Mouse (Mus musculus) lung, postnatal 0 days (tissue): ENCODE data around the gene Hoxb3. TPM values are rescaled to one million over a fixed set of nuclear protein-coding genes. Genes with fewer than 3 reads are reported as not detected.

ENCODE experiments used
- ATAC-seq: fragments of 200-750 bp; cut with Nextera tagmentation; 2 replicates; pipeline ENCODE4 v1.8.0; 2017; ENCODE audit warnings: moderate library complexity
- DNase-seq: peaks from one replicate; pipeline ENCODE4 v3.0.0-alpha.2; 2016; ENCODE audit warnings: low spot score
- H3K27ac ChIP-seq: fragments of 300-500 bp; sonication (generic); 2 replicates; pipeline ENCODE4 v1.5.1; 2014; ENCODE audit warnings: antibody characterized with exemption, mild to moderate bottlenecking, low read length, mixed read lengths
- H3K27me3 ChIP-seq: fragments of 300-500 bp; sonication (generic); replicated peaks from 2 replicates; pipeline ENCODE4 v1.6.1; 2014; ENCODE audit warnings: low read length, mixed read lengths; ENCODE audit not compliant: insufficient read depth
- H3K36me3 ChIP-seq: fragments of 300-500 bp; sonication (generic); 2 replicates; pipeline ENCODE4 v1.6.1; 2014; ENCODE audit warnings: low read length, mixed read lengths; ENCODE audit not compliant: insufficient read depth
- H3K4me1 ChIP-seq: fragments of 300-500 bp; sonication (generic); 2 replicates; pipeline ENCODE4 v1.6.1; 2014; ENCODE audit warnings: antibody characterized with exemption, low read depth, low read length, mixed read lengths; ENCODE audit not compliant: insufficient read depth
- H3K4me2 ChIP-seq: fragments of 300-500 bp; sonication (generic); replicated peaks from 2 replicates; pipeline ENCODE4 v1.6.1; 2014; ENCODE audit warnings: low read depth, mild to moderate bottlenecking, low read length, moderate library complexity, mixed read lengths
- H3K4me3 ChIP-seq: fragments of 300-500 bp; sonication (generic); 2 replicates; pipeline ENCODE4 v1.5.1; 2014; ENCODE audit warnings: low read depth, low read length
- H3K9ac ChIP-seq: fragments of 300-500 bp; sonication (generic); replicated peaks from 2 replicates; pipeline ENCODE4 v1.6.1; 2014; ENCODE audit warnings: low read depth, mild to moderate bottlenecking
- H3K9me3 ChIP-seq: fragments of 300-500 bp; sonication (generic); 2 replicates; pipeline ENCODE4 v1.6.1; 2016; ENCODE audit warnings: low read length, mixed read lengths
- CTCF ChIP-seq: IDR thresholded peaks from 2 replicates; pipeline ENCODE4 v1.5.1; 2016; ENCODE audit warnings: antibody characterized with exemption, mild to moderate bottlenecking
- EP300 ChIP-seq: IDR thresholded peaks from 2 replicates; pipeline ENCODE4 v1.6.1; 2016; ENCODE audit warnings: antibody characterized with exemption, mild to moderate bottlenecking, control low read depth
- WGBS: fragments of 180-500 bp; shearing (Covaris S2); extraction: QIAGEN DNeasy Blood & Tissue Kit; methylation state at CpG from one replicate; pipeline ENCODE4 v1.1.7; 2014; 5-methylcytosine and 5-hydroxymethylcytosine counted together
- polyA plus RNA-seq: library from polyadenylated mRNA; unstranded; fragments of >200 nt; fragmentation: Nextera tagmentation; extraction: Ambion mirVana; gene quantifications from 2 replicates; pipeline ENCODE4 v1.2.1, GENCODE M21; 2015

The Hoxb3 gene
- polyA plus RNA-seq, 1 experiment from 2014 or later = 1.5 TPM

DNA sequence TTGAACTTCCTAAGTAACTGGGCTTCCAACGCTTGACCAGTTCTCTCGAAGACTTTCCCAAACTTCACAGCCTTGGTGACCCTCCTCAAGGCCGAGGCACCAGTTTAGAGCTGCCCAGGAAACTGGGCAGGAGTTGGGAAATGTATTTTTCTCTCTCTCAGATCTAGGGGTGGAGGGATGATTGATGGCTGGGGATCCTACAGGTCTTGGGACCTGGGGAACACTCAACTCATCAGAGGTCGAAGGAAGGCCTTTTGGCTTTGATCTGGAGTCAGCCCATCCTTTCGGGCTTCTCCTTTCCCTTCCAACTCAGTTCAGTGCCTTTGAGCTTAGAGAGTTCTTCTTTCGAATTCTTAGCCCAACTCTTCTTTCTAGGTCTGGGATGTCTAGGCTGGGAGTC, 44.0 kb downstream of the Hoxb3 start:
- Histone ChIP-seq H3K36me3 (no peaks in the 10 kb centered on the region), H3K4me3 (no peak overlapping the region), H3K27me3 (peaks cover 22% of the 10 kb centered on the region; the same call in 1 of the 2 replicates), H3K9me3 (no peaks in the 10 kb centered on the region), H3K27ac (no peak overlapping the region), H3K9ac (no peak overlapping the region), H3K4me2 (no peak overlapping the region), H3K4me1 (peaks cover 7% of the 10 kb centered on the region; the same call in 1 of the 2 replicates)
- no peak for ATAC-seq
- no peak for DNase-seq
- 58% methylated on average over 6 of the region's 6 CpGs for WGBS
- no peak for TF ChIP-seq CTCF
- no peak for TF ChIP-seq EP300

DNA sequence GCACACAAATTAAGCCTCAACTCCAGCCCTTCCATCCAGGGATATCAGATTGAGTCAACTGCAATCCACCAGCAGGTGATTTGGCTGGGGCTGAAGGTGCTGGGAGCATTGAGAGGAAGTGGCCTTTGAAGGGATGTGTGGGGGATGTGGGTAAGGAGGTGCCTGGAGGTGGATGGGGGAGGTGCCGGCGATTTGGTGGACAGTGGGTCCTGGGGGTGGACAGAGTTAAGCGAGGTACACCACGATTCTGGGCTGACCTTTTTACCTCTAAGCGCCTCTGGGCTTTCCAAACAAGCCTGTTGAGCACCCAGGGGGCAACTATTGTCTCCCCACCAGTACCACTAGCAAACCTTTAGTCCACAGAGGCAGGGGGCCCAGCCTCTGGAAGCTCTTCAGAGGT, 45.6 kb downstream of the Hoxb3 start:
- H3K27ac ChIP-seq = no peak overlapping the region
- H3K9me3 ChIP-seq = no peaks in the 10 kb centered on the region
- H3K4me2 ChIP-seq = no peak overlapping the region
- DNase-seq (no peak), ATAC-seq (no peak)
- no peaks in the 10 kb centered on the region for H3K36me3 ChIP-seq
- H3K27me3 ChIP-seq = peaks cover 23% of the 10 kb centered on the region; the same call in 1 of the 2 replicates
- no peak overlapping the region for H3K9ac ChIP-seq
- WGBS = 44% methylated on average over 5 of the region's 5 CpGs
- TF ChIP-seq CTCF = no peak
- TF ChIP-seq EP300 = no peak
- no peak overlapping the region for H3K4me3 ChIP-seq
- peaks cover 7% of the 10 kb centered on the region; the same call in 1 of the 2 replicates for H3K4me1 ChIP-seq

DNA sequence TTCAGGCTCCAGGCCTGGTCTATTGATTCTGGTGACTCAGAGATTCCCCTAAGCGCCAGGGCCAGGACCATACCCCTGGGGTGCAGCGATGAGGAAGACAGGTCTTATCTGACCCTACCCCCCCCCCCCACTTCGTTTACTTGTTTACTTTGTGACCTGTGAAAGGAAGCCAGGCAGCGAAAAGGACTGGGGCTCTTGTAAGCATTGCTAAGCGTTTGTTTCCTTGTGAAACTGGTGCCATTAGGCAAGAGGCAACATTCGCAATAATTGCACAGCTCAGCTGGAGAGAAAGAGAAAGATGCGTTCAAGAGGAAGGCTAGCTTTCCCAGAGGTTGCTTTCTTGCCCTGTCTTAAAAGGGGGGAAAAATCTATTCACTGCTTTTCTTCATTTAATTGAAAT, 46.0 kb downstream of the Hoxb3 start:
- H3K4me1 ChIP-seq = peaks cover 7% of the 10 kb centered on the region; the same call in 1 of the 2 replicates
- H3K36me3 ChIP-seq = no peaks in the 10 kb centered on the region
- no peak for TF ChIP-seq CTCF
- no peak for TF ChIP-seq EP300
- ATAC-seq (no peak), DNase-seq (no peak)
- no peak overlapping the region for H3K4me2 ChIP-seq
- H3K9me3 ChIP-seq = no peaks in the 10 kb centered on the region
- peaks cover 25% of the 10 kb centered on the region; the same call in 1 of the 2 replicates for H3K27me3 ChIP-seq
- H3K9ac ChIP-seq = no peak overlapping the region
- 53% methylated on average over 7 of the region's 7 CpGs for WGBS
- no peak overlapping the region for H3K4me3 ChIP-seq
- no peak overlapping the region for H3K27ac ChIP-seq

DNA sequence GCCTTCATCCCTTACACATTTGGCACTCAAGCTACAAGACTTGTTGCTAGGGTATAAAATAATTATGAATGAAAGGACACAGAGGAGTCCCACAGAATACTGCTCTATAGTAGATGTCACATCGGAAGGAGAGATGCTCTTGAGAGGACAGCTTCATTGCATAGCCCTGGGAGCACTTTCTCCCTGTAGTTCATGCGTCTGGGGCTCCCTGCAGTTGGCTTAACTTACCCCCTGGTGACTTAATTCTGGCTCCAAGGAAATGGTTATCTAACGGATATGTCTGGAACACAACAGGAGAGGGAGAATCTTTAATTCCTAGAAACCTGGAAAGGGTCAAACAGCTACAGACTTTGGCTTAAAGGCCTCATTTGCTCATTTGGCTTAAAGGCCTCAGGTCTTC, 48.6 kb downstream of the Hoxb3 start:
- no peak for DNase-seq
- Histone ChIP-seq H3K9ac (no peak overlapping the region), H3K4me2 (no peak overlapping the region), H3K4me3 (no peak overlapping the region), H3K27me3 (0 out of 2 replicates have a peak, but pooled peaks cover 3% of the 10 kb centered on the region), H3K4me1 (no peaks in the 10 kb centered on the region), H3K36me3 (no peaks in the 10 kb centered on the region), H3K9me3 (no peaks in the 10 kb centered on the region), H3K27ac (no peak overlapping the region)
- ATAC-seq = no peak
- WGBS = 68% methylated on average over 3 of the region's 3 CpGs
- TF ChIP-seq CTCF (no peak), EP300 (no peak)

DNA sequence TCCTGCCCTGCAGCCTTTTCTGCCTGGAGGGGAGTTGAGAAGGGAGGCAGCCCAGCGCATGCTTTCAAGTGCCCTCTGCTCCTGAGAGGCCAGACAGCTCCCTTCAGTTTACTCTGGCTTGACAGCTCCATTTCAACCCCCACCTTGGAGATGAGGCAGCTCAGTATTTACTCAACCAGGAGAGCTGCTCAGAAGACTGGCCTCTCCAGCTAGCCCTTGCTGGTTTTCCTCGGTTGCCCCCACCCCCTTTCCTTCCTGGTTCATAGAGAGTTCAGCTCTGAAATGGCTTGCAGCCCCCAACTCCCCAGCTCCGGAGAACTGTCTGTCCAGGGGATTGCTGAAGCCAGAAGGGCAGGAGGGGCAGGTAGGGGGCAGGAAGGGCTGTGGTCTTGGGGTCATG, 49.4 kb downstream of the Hoxb3 start:
- Histone ChIP-seq H3K9me3 (no peaks in the 10 kb centered on the region), H3K4me1 (no peaks in the 10 kb centered on the region), H3K36me3 (no peaks in the 10 kb centered on the region), H3K9ac (no peak overlapping the region), H3K27ac (no peak overlapping the region), H3K4me3 (no peak overlapping the region), H3K4me2 (no peak overlapping the region), H3K27me3 (0 out of 2 replicates have a peak, but pooled peaks cover 3% of the 10 kb centered on the region)
- ATAC-seq (no peak), DNase-seq (peak; percentile 43)
- 13% methylated on average over 3 of the region's 3 CpGs for WGBS
- TF ChIP-seq CTCF (no peak), EP300 (no peak)

DNA sequence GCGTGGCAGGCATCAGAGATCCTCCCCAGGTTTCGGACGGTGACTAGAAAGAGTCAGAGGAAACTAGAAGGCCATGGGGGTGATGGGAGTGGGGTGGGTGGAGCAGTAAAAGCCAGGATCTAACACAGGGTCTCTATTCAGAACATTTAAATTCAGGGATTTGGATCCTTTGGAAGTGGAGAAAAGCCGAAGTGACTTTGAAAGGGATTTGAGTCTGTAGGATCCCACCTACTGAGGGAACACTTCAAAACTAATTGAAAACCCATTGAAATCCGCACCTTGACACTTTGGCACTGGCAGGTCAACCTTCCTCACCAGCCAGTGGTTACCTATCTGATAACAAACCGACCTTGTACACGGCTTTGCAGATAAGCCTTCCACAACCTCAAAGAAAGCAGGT, 51.7 kb downstream of the Hoxb3 start:
- Histone ChIP-seq H3K27me3 (0 out of 2 replicates have a peak, but pooled peaks cover 3% of the 10 kb centered on the region), H3K4me3 (no peak overlapping the region), H3K9me3 (no peaks in the 10 kb centered on the region), H3K36me3 (no peaks in the 10 kb centered on the region), H3K4me2 (no peak overlapping the region), H3K27ac (no peak overlapping the region), H3K4me1 (no peaks in the 10 kb centered on the region), H3K9ac (no peak overlapping the region)
- TF ChIP-seq CTCF = no peak
- no peak for TF ChIP-seq EP300
- no peak for DNase-seq
- WGBS = 44% methylated on average over 7 of the region's 7 CpGs
- no peak for ATAC-seq

DNA sequence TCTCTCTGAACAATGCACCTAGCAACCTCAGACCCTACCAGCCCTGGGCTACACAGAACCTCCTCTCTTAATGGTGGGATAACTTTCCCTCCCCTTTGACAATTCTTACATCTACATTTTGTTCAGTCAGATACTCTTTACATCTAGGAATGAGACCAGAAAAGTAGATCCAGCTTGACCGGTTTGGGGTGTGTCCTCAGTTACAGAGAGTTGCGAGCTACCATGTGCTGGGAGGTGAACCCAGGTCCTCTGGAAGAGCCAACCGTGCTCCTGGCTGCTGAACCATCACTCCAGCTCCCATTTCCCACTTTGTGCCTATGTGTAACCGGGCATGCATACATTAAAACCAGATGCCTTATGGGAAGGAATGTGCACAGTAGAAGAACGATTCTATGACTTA, 60.3 kb downstream of the Hoxb3 start:
- Histone ChIP-seq H3K4me3 (no peak overlapping the region), H3K4me1 (no peaks in the 10 kb centered on the region), H3K36me3 (no peaks in the 10 kb centered on the region), H3K27ac (no peak overlapping the region), H3K27me3 (no peaks in the 10 kb centered on the region), H3K9me3 (no peaks in the 10 kb centered on the region), H3K4me2 (no peak overlapping the region), H3K9ac (no peak overlapping the region)
- DNase-seq = no peak
- WGBS = 53% methylated on average over 5 of the region's 5 CpGs
- ATAC-seq = no peak
- TF ChIP-seq CTCF (no peak), EP300 (no peak)
